Mouse (Mus musculus) neural tube, embryonic 11.5 days (tissue): ENCODE data around the gene Cort. TPM values are rescaled to one million over a fixed set of nuclear protein-coding genes. Genes with fewer than 3 reads are reported as not detected.
"Not testable (repeated sequence)": the region's sequence is repeated elsewhere in the genome, so short reads cannot be mapped to it uniquely, and the experiment has no call there.

Experiments used
- ATAC-seq: fragments of 200-750 bp; cut with Nextera tagmentation; 2 replicates; pipeline ENCODE4 v1.8.0; 2017; ENCODE audit warnings: moderate number of reproducible peaks, mild to moderate bottlenecking, moderate TSS enrichment, moderate library complexity; ENCODE audit not compliant: insufficient read depth, low FRiP score, low TSS enrichment
- DNase-seq: peaks from one replicate; pipeline ENCODE4 v3.0.0-alpha.2; 2015; ENCODE audit warnings: low spot score
- H3K27ac ChIP-seq: fragments of 300-500 bp; sonication (generic); 2 replicates; pipeline ENCODE4 v1.5.1; 2014; ENCODE audit warnings: low read depth, mild to moderate bottlenecking, low read length
- H3K27me3 ChIP-seq: fragments of 300-500 bp; sonication (generic); 2 replicates; pipeline ENCODE4 v1.6.1; 2014; ENCODE audit warnings: mild to moderate bottlenecking, low read length, mixed read lengths; ENCODE audit not compliant: control insufficient read depth, insufficient read depth
- H3K36me3 ChIP-seq: fragments of 300-500 bp; sonication (generic); 2 replicates; pipeline ENCODE4 v1.6.1; 2014; ENCODE audit warnings: mild to moderate bottlenecking, low read length, moderate library complexity, mixed read lengths; ENCODE audit not compliant: control insufficient read depth, insufficient read depth
- H3K4me1 ChIP-seq: fragments of 300-500 bp; sonication (generic); 2 replicates; pipeline ENCODE4 v1.6.1; 2014; ENCODE audit warnings: low read length, mixed read lengths; ENCODE audit not compliant: control insufficient read depth, insufficient read depth
- H3K4me2 ChIP-seq: fragments of 300-500 bp; sonication (generic); 2 replicates; pipeline ENCODE4 v1.6.1; 2014; ENCODE audit warnings: low read depth, mild to moderate bottlenecking, moderate library complexity
- H3K4me3 ChIP-seq: fragments of 300-500 bp; sonication (generic); 2 replicates; pipeline ENCODE4 v1.5.1; 2014; ENCODE audit warnings: low read depth, low read length
- H3K9ac ChIP-seq: fragments of 300-500 bp; sonication (generic); 2 replicates; pipeline ENCODE4 v1.6.1; 2014; ENCODE audit warnings: mild to moderate bottlenecking, low read length
- H3K9me3 ChIP-seq: fragments of 300-500 bp; sonication (generic); 2 replicates; pipeline ENCODE4 v1.6.1; 2016; ENCODE audit warnings: low read length; ENCODE audit not compliant: control insufficient read depth
- WGBS: fragments of 180-500 bp; shearing (Covaris S2); extraction: QIAGEN DNeasy Blood & Tissue Kit; methylation state at CpG from one replicate; pipeline ENCODE4 v1.1.7; 2014; 5-methylcytosine and 5-hydroxymethylcytosine counted together
- polyA plus RNA-seq: library from polyadenylated mRNA; unstranded; fragments of >200 nt; fragmentation: Nextera tagmentation; extraction: Ambion mirVana; gene quantifications from 2 replicates; pipeline ENCODE4 v1.2.1, GENCODE M21; 2014

The Cort gene
- 0.51 TPM in 1 of 2 replicates, not detected in the other for polyA plus RNA-seq

- DNase-seq, result no peak
- Histone ChIP-seq H3K36me3 (no peaks in the 10 kb centered on the region), H3K9ac (no peak within 1 kb of the TSS), H3K27ac (no peak within 1 kb of the TSS), H3K4me1 (no peaks in the 10 kb centered on the region), H3K4me3 (no peak within 1 kb of the TSS), H3K27me3 (no peaks in the 10 kb centered on the region), H3K4me2 (no peak within 1 kb of the TSS), H3K9me3 (no peaks in the 10 kb centered on the region)
- no peak for ATAC-seq
- WGBS, result 90% methylated on average over 11 of the region's 11 CpGs
Measured at GRCm38 (mm10) chr4:149126663-149127062, at the start of gene Cort. TSS of gene Cort (minus strand) at chr4:149126763.

GRCm38 (mm10) chr4:149173661-149174060, 47.1 kb upstream of the Cort start:
- no peak overlapping the region for H3K9ac ChIP-seq
- H3K4me2 ChIP-seq, result no peak overlapping the region
- H3K27me3 ChIP-seq, result no peaks in the 10 kb centered on the region
- 91% methylated on average over 6 of the region's 6 CpGs for WGBS
- DNase-seq, result no peak
- H3K9me3 ChIP-seq, result no peaks in the 10 kb centered on the region
- no peaks in the 10 kb centered on the region for H3K36me3 ChIP-seq
- no peak for ATAC-seq
- H3K4me1 ChIP-seq, result peaks cover 3% of the 10 kb centered on the region; the same call in 1 of the 2 replicates
- no peak overlapping the region for H3K27ac ChIP-seq
- H3K4me3 ChIP-seq, result no peak overlapping the region

GRCm38 (mm10) chr4:149172666-149173065, 46.1 kb upstream of the Cort start:
- H3K27me3 ChIP-seq, result no peaks in the 10 kb centered on the region
- ATAC-seq (no peak), DNase-seq (no peak)
- H3K4me1 ChIP-seq, result peaks cover 3% of the 10 kb centered on the region; the same call in 1 of the 2 replicates
- no peak overlapping the region for H3K4me2 ChIP-seq
- no peak overlapping the region for H3K27ac ChIP-seq
- no peaks in the 10 kb centered on the region for H3K36me3 ChIP-seq
- H3K9me3 ChIP-seq, result no peaks in the 10 kb centered on the region
- 77% methylated on average over 2 of the region's 2 CpGs for WGBS
- no peak overlapping the region for H3K9ac ChIP-seq
- no peak overlapping the region for H3K4me3 ChIP-seq

- no peak overlapping the region for H3K4me3 ChIP-seq
- no peak for DNase-seq
- 93% methylated on average over 5 of the region's 5 CpGs for WGBS
- H3K36me3 ChIP-seq, result no peaks in the 10 kb centered on the region
- H3K9me3 ChIP-seq, result no peaks in the 10 kb centered on the region
- no peak overlapping the region for H3K4me2 ChIP-seq
- H3K27me3 ChIP-seq, result no peaks in the 10 kb centered on the region
- ATAC-seq, result no peak
- peaks cover 3% of the 10 kb centered on the region; the same call in 1 of the 2 replicates for H3K4me1 ChIP-seq
- no peak overlapping the region for H3K27ac ChIP-seq
- no peak overlapping the region for H3K9ac ChIP-seq
Measured at GRCm38 (mm10) chr4:149172083-149172482, 45.5 kb upstream of the Cort start.

- ATAC-seq (no peak), DNase-seq (no peak)
- Histone ChIP-seq H3K4me1 (peaks cover 3% of the 10 kb centered on the region; the same call in 1 of the 2 replicates), H3K36me3 (no peaks in the 10 kb centered on the region), H3K9me3 (no peaks in the 10 kb centered on the region), H3K9ac (no peak overlapping the region), H3K4me3 (no peak overlapping the region), H3K27me3 (no peaks in the 10 kb centered on the region), H3K27ac (no peak overlapping the region), H3K4me2 (no peak overlapping the region)
- 80% methylated on average over 5 of the region's 5 CpGs for WGBS
Measured at GRCm38 (mm10) chr4:149171581-149171981, 45.0 kb upstream of the Cort start.

- no peaks in the 10 kb centered on the region for H3K36me3 ChIP-seq
- ATAC-seq (no peak), DNase-seq (no peak)
- H3K27me3 ChIP-seq, result no peaks in the 10 kb centered on the region
- no peaks in the 10 kb centered on the region for H3K9me3 ChIP-seq
- no peak overlapping the region for H3K4me3 ChIP-seq
- no peak overlapping the region for H3K9ac ChIP-seq
- H3K4me2 ChIP-seq, result no peak overlapping the region
- 83% methylated on average over 7 of the region's 7 CpGs for WGBS
- H3K27ac ChIP-seq, result no peak overlapping the region
- peaks cover 3% of the 10 kb centered on the region; the same call in 1 of the 2 replicates for H3K4me1 ChIP-seq
Measured at GRCm38 (mm10) chr4:149170394-149170931, 43.9 kb upstream of the Cort start.

- H3K27me3 ChIP-seq, H3K9ac ChIP-seq, H3K36me3 ChIP-seq, ATAC-seq, H3K4me1 ChIP-seq, H3K4me2 ChIP-seq, H3K9me3 ChIP-seq, DNase-seq, H3K4me3 ChIP-seq, H3K27ac ChIP-seq: not testable (repeated sequence)
- 86% methylated on average over 7 of the region's 8 CpGs for WGBS
Measured at GRCm38 (mm10) chr4:149169926-149170325, 43.4 kb upstream of the Cort start.

- ATAC-seq (no peak), DNase-seq (no peak)
- WGBS, result 92% methylated on average over 2 of the region's 2 CpGs
- Histone ChIP-seq H3K27ac (no peak overlapping the region), H3K9me3 (no peaks in the 10 kb centered on the region), H3K4me2 (no peak overlapping the region), H3K27me3 (no peaks in the 10 kb centered on the region), H3K9ac (no peak overlapping the region), H3K4me3 (no peak overlapping the region), H3K4me1 (no peaks in the 10 kb centered on the region; the same call in 1 of the 2 replicates), H3K36me3 (no peaks in the 10 kb centered on the region)
Measured at GRCm38 (mm10) chr4:149168016-149168415, 41.5 kb upstream of the Cort start.

- peak overlapping the region; percentile 87 for H3K4me3 ChIP-seq
- H3K4me2 ChIP-seq, result peak overlapping the region; percentile 89
- ATAC-seq (peak; percentile 58), DNase-seq (no peak)
- H3K4me1 ChIP-seq, result no peaks in the 10 kb centered on the region; the same call in 1 of the 2 replicates
- H3K27me3 ChIP-seq, result no peaks in the 10 kb centered on the region
- H3K9ac ChIP-seq, result peak overlapping the region; percentile 82
- H3K36me3 ChIP-seq, result no peaks in the 10 kb centered on the region; the same call in 1 of the 2 replicates
- H3K27ac ChIP-seq, result no peak overlapping the region
- H3K9me3 ChIP-seq, result no peaks in the 10 kb centered on the region
- 3% methylated on average over 27 of the region's 27 CpGs for whole genome bisulfite sequencing
Measured at GRCm38 (mm10) chr4:149166957-149167611, 40.5 kb upstream of the Cort start.
